Comparison of ENCODE assay signal across 35 mouse cellular contexts in genomic region chr5:29759318-29759717, GRCm38 (mm10). TPM values are rescaled to one million over a fixed set of nuclear protein-coding genes. Genes with fewer than 3 reads are reported as not detected.
"Had no signal": no experiment of that assay in that cellular context is flagged by ENCODE, and none has a peak within 500 bp of the region (broad histone marks: within the 10 kb centered on the region; RNA-seq: fewer than 3 reads in every experiment).

No protein-coding gene starts in this region.

- H3K27ac ChIP-seq: embryonic facial prominence, embryonic 10.5 days; embryonic facial prominence, embryonic 12.5 days; embryonic facial prominence, embryonic 13.5 days; embryonic facial prominence, embryonic 15.5 days; forebrain, embryonic 10.5 days; forebrain, embryonic 12.5 days; forebrain, embryonic 13.5 days; forebrain, embryonic 15.5 days; heart, adult 2 months; heart, embryonic 10.5 days had no signal

- H3K9ac ChIP-seq: embryonic facial prominence, embryonic 12.5 days; embryonic facial prominence, embryonic 13.5 days; embryonic facial prominence, embryonic 15.5 days; forebrain, embryonic 12.5 days; forebrain, embryonic 13.5 days; forebrain, embryonic 15.5 days; forebrain, postnatal 0 days had no signal

- H3K4me1 ChIP-seq: embryonic facial prominence, embryonic 10.5 days; embryonic facial prominence, embryonic 12.5 days; embryonic facial prominence, embryonic 13.5 days; embryonic facial prominence, embryonic 15.5 days; forebrain, embryonic 10.5 days; forebrain, embryonic 12.5 days; forebrain, embryonic 13.5 days; forebrain, embryonic 15.5 days; heart, embryonic 10.5 days had no signal

- H3K27me3 ChIP-seq: embryonic facial prominence, embryonic 12.5 days; embryonic facial prominence, embryonic 13.5 days; embryonic facial prominence, embryonic 15.5 days; forebrain, embryonic 12.5 days; forebrain, embryonic 13.5 days; forebrain, embryonic 15.5 days had no signal

- H3K9me3 ChIP-seq: embryonic facial prominence, embryonic 10.5 days; embryonic facial prominence, embryonic 12.5 days; embryonic facial prominence, embryonic 13.5 days; embryonic facial prominence, embryonic 15.5 days; forebrain, embryonic 10.5 days; forebrain, embryonic 12.5 days; forebrain, embryonic 13.5 days; forebrain, embryonic 15.5 days; heart, embryonic 10.5 days had no signal

- H3K4me3 ChIP-seq: embryonic facial prominence, embryonic 10.5 days; embryonic facial prominence, embryonic 12.5 days; embryonic facial prominence, embryonic 13.5 days; embryonic facial prominence, embryonic 15.5 days; erythroblast, embryonic 14.5 days; forebrain, embryonic 10.5 days; forebrain, embryonic 12.5 days; forebrain, embryonic 13.5 days; forebrain, embryonic 15.5 days; heart, adult 2 months; heart, embryonic 10.5 days had no signal

- DNase-seq: cerebellum, adult 9-11 months; cerebellum, postnatal 10 days; cerebellum, postnatal 14 days; cerebellum, postnatal 25 days; cerebellum, postnatal 36 days; embryo, embryonic 11 days; forebrain, postnatal 0 days; gastrocnemius, postnatal 10 days; gastrocnemius, postnatal 14 days; gastrocnemius, postnatal 25 days; gastrocnemius, postnatal 36 days; heart, adult 11 months; heart, adult 18-20 months; heart, adult 2 months had no signal

RNA-seq across cellular contexts. Expression of gene Gm5129, which starts 23.6 kb away (rescaled TPM):
- total RNA-seq: forebrain, postnatal 0 days; gastrocnemius, adult 8-10 months; gastrocnemius, postnatal 10 days; gastrocnemius, postnatal 14 days; gastrocnemius, postnatal 25 days; gastrocnemius, postnatal 36 days; gastrocnemius, postnatal 4 days; granulocyte monocyte progenitor cell, adult 5-6 weeks; heart, adult 2 months; heart, adult 8-10 months had no signal
- polyA plus RNA-seq: cortical plate, adult 2 months; embryonic facial prominence, embryonic 10.5 days; embryonic facial prominence, embryonic 11.5 days; embryonic facial prominence, embryonic 12.5 days; embryonic facial prominence, embryonic 13.5 days; embryonic facial prominence, embryonic 15.5 days; erythroblast, embryonic 14.5 days; forebrain, embryonic 10.5 days; forebrain, embryonic 11.5 days; forebrain, embryonic 12.5 days; forebrain, embryonic 13.5 days; forebrain, embryonic 14.5 days; forebrain, embryonic 15.5 days; forebrain, embryonic 16.5 days; forebrain, postnatal 0 days; frontal cortex, adult 2 months; heart, adult 2 months; heart, embryonic 10.5 days; heart, embryonic 11.5 days had no signal
